Mouse (Mus musculus) retina, adult 2 months (tissue): ENCODE results near the gene Tnf.

ENCODE experiments used
- DNase-seq: peaks from one replicate; pipeline ENCODE4 v3.0.0-alpha.2; 2012; ENCODE audit warnings: low read depth, low spot score

Gene Tnf

GRCm38 (mm10) chr17:35198946-35199345, 2.9 kb downstream of the Tnf start:
- DNase-seq = no peak

GRCm38 (mm10) chr17:35198029-35198428, 3.8 kb downstream of the Tnf start:
- no peak for DNase-seq

- no peak for DNase-seq
These were observed 4.7 kb downstream of the Tnf start for GRCm38 (mm10) chr17:35197126-35197525.

GRCm38 (mm10) chr17:35196321-35196641, 5.5 kb downstream of the Tnf start:
- DNase-seq = no peak

DNA sequence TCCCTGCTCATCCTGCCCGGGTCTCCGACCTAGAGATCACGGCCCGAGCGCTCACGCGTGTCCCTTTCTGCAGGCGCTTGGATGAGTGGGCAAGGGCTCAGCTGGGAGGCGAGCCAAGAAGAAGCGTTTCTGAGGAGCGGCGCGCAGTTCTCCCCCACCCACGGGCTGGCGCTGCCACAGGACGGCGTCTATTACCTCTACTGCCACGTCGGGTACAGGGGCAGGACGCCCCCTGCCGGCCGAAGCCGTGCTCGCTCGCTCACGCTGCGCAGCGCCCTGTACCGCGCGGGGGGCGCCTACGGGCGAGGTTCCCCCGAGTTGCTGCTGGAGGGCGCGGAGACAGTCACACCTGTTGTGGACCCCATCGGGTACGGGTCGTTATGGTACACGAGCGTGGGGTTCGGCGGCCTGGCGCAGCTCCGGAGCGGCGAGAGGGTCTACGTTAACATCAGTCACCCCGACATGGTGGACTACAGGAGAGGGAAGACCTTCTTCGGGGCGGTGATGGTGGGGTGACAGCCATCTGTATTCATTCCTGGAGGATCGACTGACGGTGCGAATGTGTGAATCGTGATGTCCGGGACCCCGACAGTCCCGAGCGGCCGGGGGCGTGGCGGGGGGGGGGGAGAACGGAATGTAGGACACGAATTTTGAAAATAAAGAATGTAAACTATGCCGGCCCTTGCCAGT, 6.0 kb downstream of the Tnf start:
- DNase-seq = no peak

DNA sequence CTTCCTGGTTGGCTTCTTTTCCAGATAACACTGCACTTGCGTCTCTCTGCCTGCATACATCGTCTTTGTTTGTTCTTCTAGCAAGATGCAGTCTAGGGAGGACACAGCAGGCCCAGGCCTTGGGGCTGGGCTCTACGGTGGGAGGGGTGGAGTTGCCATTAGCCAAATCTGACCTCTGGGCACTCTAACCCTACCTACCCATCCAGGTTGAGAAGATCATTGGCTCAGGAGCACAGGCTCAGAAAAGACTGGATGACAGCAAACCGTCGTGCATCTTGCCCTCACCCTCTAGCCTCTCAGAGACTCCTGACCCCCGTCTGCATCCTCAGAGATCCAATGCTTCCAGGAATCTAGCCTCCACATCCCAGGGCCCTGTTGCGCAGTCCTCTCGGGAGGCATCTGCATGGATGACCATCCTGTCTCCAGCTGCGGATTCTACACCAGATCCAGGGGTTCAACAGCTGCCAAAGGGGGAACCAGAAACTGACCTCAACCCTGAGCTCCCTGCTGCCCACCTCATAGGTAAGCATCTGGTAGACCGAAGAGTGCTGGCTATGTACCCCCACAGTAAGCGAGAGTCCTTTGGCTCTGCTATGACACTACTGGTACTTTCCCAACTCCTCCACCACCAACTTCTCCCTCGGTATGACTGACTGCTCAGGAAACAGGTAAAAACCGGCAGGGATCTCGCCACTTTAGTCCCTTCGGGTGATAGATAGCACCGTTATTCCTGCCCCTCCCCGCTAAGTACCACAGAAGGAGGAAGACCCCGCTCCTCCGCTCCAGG, 6.8 kb downstream of the Tnf start:
- no peak for DNase-seq

GRCm38 (mm10) chr17:35193881-35194843, 7.6 kb downstream of the Tnf start, which contains the start of gene Ltb:
Gene Ltb (plus strand): TSS chr17:35194439.
- DNase-seq = no peak

DNA sequence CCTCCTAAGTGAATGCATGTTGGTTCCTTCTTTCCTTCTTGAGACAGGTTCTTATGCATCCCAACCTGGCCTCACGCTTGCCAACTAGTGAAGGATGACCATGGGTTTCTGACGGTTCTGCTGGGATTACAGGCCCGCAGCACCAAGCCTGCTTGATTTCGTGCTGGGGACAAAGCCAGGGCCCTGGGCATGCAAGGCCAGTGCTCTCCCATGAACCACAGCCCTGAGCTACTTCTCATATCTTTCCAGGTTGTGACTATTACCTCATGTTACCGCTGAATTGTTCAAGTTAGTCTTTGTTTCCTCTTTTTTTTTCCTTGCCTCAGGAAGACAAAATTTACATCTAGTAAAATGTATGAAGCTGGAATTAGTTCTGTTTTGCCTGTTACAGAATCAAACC, 8.9 kb downstream of the Tnf start:
- no peak for DNase-seq

- DNase-seq = no peak
These were observed 10.1 kb downstream of the Tnf start for GRCm38 (mm10) chr17:35191723-35192122.

DNA sequence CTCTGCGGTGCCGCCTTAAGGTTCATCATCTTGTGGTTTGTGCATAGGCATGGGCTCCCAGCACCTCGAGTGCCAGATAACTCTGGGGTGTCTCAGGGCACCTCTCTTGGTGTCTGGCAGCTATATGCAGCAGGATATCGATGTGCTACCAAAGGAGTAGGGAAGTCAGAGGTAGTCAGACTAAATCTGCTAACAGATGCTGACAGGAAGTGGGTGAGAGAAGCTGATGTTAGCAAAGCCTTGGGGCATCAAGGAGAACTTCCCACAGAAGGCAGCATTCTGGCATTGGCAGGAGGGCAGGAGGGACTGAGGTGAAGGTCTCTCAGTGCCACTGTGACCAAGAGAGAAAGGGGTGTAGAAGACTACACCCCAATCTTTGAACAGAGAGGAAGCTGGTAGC, 11.7 kb downstream of the Tnf start:
- DNase-seq = no peak

DNA sequence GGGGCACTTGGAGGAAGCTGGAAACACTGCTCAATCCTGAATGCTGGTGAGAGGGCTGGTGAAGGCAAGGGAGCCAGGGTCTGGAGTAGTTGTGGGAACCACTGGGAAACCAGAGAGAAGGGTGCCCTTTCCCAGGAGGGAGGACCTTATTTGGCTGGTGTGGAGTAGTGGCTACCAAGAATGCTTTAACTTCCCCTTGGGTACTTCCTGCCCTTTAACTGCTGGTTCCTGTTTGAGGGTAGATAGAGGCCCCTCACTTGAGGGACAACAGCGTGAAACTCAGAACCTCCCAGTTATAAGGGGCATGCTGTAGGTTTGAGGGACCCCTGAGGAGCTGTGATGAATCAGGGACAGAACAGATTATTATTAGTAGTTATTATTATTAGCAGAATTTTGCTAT, 12.6 kb downstream of the Tnf start:
- no peak for DNase-seq

DNA sequence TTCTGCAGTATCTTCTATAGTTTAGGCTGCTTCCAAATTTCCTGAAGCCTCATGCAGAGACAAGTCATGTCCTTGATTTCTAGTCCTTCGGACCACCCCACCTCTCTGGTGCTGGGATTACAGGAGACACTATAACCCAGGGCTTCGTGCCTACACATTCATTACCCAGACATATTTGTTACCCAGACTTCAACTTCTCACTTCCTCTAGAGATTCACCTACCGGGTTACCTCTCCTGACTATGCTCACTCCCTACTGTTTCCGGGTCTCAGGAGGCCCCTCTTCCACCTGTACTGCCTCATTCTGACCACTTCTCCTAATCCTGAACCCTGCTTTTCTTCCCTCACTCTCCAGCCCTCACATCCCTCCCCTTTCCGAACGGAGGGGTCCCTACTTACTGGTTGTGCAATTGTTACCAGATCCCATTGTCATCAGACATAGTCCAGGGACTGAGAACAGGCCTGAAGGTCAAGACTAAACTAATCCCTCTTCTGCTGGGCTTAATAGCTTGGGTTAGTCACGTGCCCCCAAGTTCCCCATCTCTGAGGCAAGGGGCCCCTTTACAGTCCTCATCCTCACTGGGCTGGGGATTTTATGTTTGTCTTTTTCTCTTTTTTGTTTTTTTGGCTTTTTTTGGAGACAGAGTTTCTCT, 13.7 kb downstream of the Tnf start, which contains the start of gene Lst1:
Gene Lst1, minus strand, starts transcription at position 481 of the 652 bp plus-strand sequence.
- DNase-seq = no peak

DNA sequence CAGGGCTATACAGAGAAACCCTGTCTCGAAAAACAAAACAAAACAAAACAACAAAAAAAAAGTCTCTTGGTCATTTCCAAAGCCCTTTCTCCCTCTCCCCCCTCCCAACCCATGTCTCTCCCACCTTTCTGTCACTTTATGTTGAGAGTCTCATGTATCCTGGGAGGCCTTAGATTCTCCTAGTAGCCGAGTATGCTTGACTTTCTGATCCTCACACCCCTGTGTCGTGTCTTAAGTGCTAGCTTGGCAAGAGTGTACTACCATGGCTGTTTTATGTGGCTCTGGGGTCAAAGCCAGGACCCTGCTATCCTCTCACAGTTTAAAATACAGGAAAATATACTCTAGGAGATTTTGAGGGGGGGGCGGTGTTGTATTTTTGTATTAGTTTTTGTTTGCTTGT, 14.5 kb downstream of the Tnf start:
- no peak for DNase-seq

DNA sequence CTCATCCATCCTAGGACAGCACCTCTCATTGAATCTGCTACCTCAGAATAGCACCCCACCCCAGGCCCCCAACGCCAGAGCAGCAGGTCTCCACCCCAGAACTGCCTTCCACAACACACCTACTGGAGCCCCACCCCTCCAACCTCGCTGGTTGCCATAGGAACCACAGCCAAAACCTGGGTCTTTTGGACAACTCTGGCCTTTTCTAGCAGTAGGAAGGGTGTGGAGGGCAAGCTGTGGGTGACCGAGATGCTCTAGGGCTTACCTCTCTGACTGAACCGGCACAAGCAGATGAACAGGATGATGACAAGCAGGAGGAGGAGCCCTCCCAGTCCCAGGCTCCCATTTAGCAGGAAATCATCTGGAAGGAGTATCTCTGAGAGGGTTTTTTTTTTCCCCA, 15.1 kb downstream of the Tnf start:
- no peak for DNase-seq

DNA sequence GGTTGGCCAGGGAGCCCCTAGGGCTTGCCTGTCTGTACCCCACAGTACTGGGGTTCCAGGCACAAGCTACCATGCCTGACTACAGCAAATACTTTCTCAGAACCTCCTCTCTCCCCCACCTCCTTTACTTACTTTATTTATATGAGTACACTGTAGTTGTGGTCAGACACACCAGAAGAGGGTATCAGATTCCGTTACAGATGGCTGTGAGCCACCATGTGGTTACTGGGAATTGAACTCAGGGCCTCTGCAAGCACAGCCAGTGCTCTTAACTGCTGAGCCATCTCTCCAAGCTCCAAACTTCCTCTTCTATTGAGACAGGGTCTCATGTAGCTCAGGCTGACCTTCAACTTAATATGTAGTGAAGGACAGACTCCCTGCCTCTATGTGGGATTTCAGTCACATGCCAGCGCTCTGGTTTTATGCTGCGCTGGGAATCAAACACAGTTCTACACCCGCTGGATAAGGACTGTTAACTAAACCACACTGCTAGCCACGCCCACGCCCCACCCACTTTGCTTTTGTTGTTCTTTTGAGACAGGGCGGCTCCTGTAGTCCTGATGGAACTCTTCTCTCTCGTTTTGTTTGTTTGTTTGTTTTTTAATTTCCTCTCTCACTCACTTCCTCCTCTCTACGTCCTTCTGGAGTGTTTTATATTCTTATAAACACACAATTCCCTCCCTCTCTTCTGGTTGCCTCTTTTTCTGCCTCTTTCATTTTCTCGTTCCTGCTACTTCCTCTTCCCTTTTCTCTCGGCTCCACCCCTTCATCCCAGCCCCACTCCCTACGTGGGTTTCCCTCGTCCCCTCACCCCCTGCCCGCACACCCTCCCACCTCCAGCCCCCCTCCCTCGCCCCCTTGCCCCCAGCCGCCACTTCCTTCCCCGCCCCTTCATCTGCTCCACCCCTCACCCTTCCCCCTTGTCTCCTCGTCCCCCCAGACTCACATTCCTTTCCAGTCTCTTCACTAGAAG, 15.9 kb downstream of the Tnf start:
- DNase-seq = no peak

DNA sequence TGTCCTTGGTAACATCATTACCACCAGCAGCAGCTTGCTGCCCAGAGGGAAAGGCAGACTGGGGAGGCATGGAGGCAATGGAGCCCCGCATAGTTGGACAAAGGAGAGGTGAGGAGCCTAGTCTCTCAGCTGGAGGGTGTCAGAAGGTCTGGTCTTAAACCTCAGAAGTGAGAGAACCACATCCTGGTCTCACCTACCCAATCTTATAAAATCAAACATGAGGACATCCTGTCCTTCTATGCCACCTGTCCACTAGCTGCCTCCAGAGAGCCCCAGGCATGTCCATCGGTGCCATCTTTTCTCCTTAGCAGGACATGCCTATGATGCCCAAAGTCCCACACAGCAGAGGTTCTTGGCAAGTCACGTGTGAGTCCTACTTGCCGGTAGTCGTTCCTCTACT, 21.7 kb downstream of the Tnf start:
- DNase-seq = no peak

- no peak for DNase-seq
These were observed 23.3 kb downstream of the Tnf start for GRCm38 (mm10) chr17:35178528-35178927.

DNA sequence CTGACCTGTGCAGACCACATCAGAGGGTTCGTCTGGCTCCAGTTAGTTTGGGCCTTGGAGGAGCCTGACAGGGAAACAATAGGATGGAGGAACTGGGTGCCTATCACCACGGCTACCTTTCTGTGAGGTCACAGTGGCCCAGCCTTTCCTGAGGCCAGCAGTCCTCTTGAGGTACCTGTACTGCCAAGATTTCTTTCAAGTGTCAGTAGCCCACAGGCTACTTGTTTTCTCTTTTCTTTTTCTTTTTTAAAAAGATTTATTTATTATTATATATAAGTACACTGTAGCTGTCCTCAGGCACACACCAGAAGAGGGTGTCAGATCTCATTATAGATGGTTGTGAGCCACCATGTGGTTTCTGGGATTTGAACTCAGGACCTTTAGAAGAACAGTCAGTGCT, 25.8 kb downstream of the Tnf start, which contains the start of gene Aif1:
Gene Aif1, minus strand, starts transcription at position 101 of the 400 bp plus-strand sequence.
- DNase-seq = no peak

DNA sequence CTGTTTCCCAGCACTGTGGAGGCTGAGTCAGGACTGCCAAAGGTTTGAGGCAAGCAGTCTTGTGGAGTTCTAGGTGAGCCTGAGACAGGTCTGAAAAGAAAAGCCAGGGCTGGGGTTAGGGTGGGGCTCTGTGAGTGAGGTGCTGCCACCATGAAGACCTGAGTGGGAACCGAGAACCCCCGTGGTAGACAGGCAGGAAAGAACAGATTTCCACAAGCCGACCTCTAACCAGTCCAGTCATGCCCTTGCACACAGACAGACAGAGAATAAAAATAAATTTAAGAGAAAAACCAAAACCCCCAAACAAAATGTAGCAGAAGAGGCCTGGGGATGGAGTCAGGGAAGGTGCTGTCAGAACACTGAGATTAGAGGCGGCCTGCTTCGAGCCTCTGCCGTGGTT, 26.4 kb downstream of the Tnf start:
- DNase-seq = no peak
